Mouse (Mus musculus): ENCODE measurements around the gene Map3k9. TPM values are rescaled to one million over a fixed set of nuclear protein-coding genes. Genes with fewer than 3 reads are reported as not detected.
A peak's percentile ranks its signal among the peaks of the same experiment; 100 is the strongest.

The Map3k9 gene
- polyA plus RNA-seq, 1 experiment from 2014 or later: 0.60 TPM

GRCm38 (mm10) chr12:81796541-81796940 is 15.6 kb upstream of the Map3k9 start:
- ATAC-seq (ENCODE audit: insufficient number of reproducible peaks, low FRiP score, low TSS enrichment, low read depth) (no peak), DNase-seq (ENCODE audit: low spot score) (peak; percentile 91)
- H3K4me1 ChIP-seq (ENCODE audit: control insufficient read depth, insufficient read depth, low read length): no peaks in the 10 kb centered on the region
- no peaks in the 10 kb centered on the region for H3K36me3 ChIP-seq (ENCODE audit: control insufficient read depth, insufficient read depth, low read length)
- H3K27me3 ChIP-seq (ENCODE audit: control insufficient read depth, insufficient read depth, low read length): no peaks in the 10 kb centered on the region
- no peak overlapping the region for H3K4me2 ChIP-seq (ENCODE audit: low read depth, severe bottlenecking)
- H3K9ac ChIP-seq (ENCODE audit: low read length): no peak overlapping the region
- H3K27ac ChIP-seq (replicated peaks; ENCODE audit: low read depth, low read length): no peak overlapping the region
- no peaks in the 10 kb centered on the region for H3K9me3 ChIP-seq (ENCODE audit: control insufficient read depth, low read length)
- no peak overlapping the region for H3K4me3 ChIP-seq (ENCODE audit: low read depth, low read length)
- 10% methylated on average over 7 of the region's 7 CpGs for WGBS

DNA sequence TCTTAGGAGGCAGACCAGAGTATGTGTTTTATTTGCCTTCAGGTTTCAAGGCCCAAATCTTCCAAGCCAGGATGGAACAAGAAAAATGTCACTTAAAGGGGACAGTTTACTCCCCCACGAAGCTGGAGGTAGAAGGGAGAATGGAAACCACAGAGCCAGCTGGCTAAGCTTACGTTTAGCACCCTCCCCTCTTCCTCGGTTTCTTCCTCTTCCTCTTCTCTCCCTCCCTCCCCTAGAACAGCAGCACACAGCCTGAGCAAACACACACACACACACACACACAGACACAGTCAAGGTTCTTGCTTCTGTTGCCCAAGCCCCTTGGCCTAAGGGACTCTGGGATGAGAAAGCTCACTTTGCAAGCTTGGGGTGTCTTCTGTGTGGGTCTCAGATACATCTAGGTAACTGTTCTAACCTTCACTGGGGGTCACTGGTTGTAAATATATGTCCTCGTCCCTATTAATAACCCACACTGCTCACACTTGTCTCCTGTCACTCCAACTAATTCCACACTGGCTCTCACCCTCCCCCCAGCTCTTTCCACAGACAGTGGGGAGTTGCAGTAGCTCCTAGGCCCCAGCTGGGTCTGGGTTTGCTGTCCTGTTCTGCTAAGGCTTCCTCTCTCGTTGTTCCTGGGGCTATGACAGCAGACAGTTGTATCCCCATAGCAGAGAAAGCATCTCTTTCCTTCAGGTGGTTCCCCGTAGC is 11.7 kb upstream of the Map3k9 start:
- no peak for ATAC-seq (ENCODE audit: insufficient number of reproducible peaks, low FRiP score, low TSS enrichment, low read depth)

DNA sequence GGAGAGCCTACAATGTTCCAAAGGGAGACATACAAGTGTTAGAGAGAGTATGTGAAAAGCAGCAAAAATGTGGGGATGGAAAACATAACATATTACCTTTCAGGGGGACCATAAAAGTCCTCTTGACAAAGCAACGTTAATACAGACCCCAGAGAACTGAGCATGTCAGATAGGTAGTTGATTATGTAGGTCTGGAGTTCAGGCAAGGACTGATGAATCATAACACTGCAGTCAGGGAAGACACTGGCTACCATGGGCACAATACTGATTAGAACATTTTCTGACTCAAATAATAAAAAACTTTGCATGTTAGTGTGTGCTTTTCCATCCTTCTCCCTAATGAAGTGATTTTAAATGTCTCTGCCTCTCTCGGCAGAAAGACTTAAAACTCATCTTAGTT is 8.5 kb upstream of the Map3k9 start:
- Histone ChIP-seq H3K4me3 (ENCODE audit: low read depth, low read length) (no peak overlapping the region), H3K36me3 (ENCODE audit: control insufficient read depth, insufficient read depth, low read length) (no peaks in the 10 kb centered on the region), H3K27ac (replicated peaks; ENCODE audit: low read depth, low read length) (no peak overlapping the region), H3K27me3 (ENCODE audit: control insufficient read depth, insufficient read depth, low read length) (no peaks in the 10 kb centered on the region), H3K4me2 (ENCODE audit: low read depth, severe bottlenecking) (no peak overlapping the region), H3K9ac (ENCODE audit: low read length) (no peak overlapping the region), H3K4me1 (ENCODE audit: control insufficient read depth, insufficient read depth, low read length) (0 out of 2 replicates have a peak, but pooled peaks cover 2% of the 10 kb centered on the region), H3K9me3 (ENCODE audit: control insufficient read depth, low read length) (no peaks in the 10 kb centered on the region)
- WGBS: 66% methylated on average over 2 of the region's 2 CpGs
- ATAC-seq (ENCODE audit: insufficient number of reproducible peaks, low FRiP score, low TSS enrichment, low read depth): no peak
- DNase-seq (ENCODE audit: low spot score): no peak

More for the DNA sequence above, 11.7 kb upstream of the Map3k9 start:
- 82% methylated on average over 6 of the region's 6 CpGs for WGBS
- no peaks in the 10 kb centered on the region for H3K27me3 ChIP-seq (ENCODE audit: control insufficient read depth, insufficient read depth, low read length)
- H3K4me3 ChIP-seq (ENCODE audit: low read depth, low read length): no peak overlapping the region
- H3K4me1 ChIP-seq (ENCODE audit: control insufficient read depth, insufficient read depth, low read length): 0 out of 2 replicates have a peak, but pooled peaks cover 2% of the 10 kb centered on the region
- H3K9me3 ChIP-seq (ENCODE audit: control insufficient read depth, low read length): no peaks in the 10 kb centered on the region
- no peak for DNase-seq (ENCODE audit: low spot score)
- H3K4me2 ChIP-seq (ENCODE audit: low read depth, severe bottlenecking): no peak overlapping the region
- H3K36me3 ChIP-seq (ENCODE audit: control insufficient read depth, insufficient read depth, low read length): no peaks in the 10 kb centered on the region
- H3K27ac ChIP-seq (replicated peaks; ENCODE audit: low read depth, low read length): no peak overlapping the region
- H3K9ac ChIP-seq (ENCODE audit: low read length): no peak overlapping the region

GRCm38 (mm10) chr12:81788672-81789084 is 7.7 kb upstream of the Map3k9 start:
- H3K4me2 ChIP-seq (ENCODE audit: low read depth, severe bottlenecking): no peak overlapping the region
- no peak overlapping the region for H3K9ac ChIP-seq (ENCODE audit: low read length)
- DNase-seq (ENCODE audit: low spot score) (peak; percentile 96), ATAC-seq (ENCODE audit: insufficient number of reproducible peaks, low FRiP score, low TSS enrichment, low read depth) (no peak; the same call in 1 of the 2 replicates)
- no peaks in the 10 kb centered on the region for H3K36me3 ChIP-seq (ENCODE audit: control insufficient read depth, insufficient read depth, low read length)
- 0 out of 2 replicates have a peak, but pooled peaks cover 2% of the 10 kb centered on the region for H3K4me1 ChIP-seq (ENCODE audit: control insufficient read depth, insufficient read depth, low read length)
- WGBS: 8% methylated on average over 9 of the region's 9 CpGs
- H3K27me3 ChIP-seq (ENCODE audit: control insufficient read depth, insufficient read depth, low read length): no peaks in the 10 kb centered on the region
- H3K4me3 ChIP-seq (ENCODE audit: low read depth, low read length): no peak overlapping the region
- no peaks in the 10 kb centered on the region for H3K9me3 ChIP-seq (ENCODE audit: control insufficient read depth, low read length)
- no peak overlapping the region for H3K27ac ChIP-seq (replicated peaks; ENCODE audit: low read depth, low read length)

DNA sequence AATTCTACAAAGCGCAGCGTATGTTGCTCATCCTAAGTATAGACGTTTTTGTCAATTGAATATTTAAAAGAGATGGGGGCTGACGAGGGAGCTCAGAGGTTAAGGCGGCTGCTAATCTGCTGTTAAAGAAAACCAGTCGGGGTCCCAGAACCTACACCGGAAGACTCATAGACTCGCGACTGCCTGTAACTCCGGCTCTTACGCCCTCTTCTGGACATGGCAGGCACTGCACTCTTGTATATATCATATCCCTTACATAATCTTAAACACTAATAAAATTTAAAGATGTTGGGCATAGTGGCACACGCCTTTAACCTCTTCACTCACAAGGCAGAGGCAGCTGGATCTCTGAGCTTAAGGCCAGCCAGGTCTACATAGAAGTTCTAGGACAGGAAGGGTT is 6.3 kb upstream of the Map3k9 start:
- H3K9me3 ChIP-seq (ENCODE audit: control insufficient read depth, low read length): no peaks in the 10 kb centered on the region
- no peak overlapping the region for H3K27ac ChIP-seq (replicated peaks; ENCODE audit: low read depth, low read length)
- DNase-seq (ENCODE audit: low spot score) (no peak), ATAC-seq (ENCODE audit: insufficient number of reproducible peaks, low FRiP score, low TSS enrichment, low read depth) (no peak)
- 48% methylated on average over 12 of the region's 12 CpGs for WGBS
- 0 out of 2 replicates have a peak, but pooled peaks cover 2% of the 10 kb centered on the region for H3K4me1 ChIP-seq (ENCODE audit: control insufficient read depth, insufficient read depth, low read length)
- H3K4me3 ChIP-seq (ENCODE audit: low read depth, low read length): no peak overlapping the region
- H3K36me3 ChIP-seq (ENCODE audit: control insufficient read depth, insufficient read depth, low read length): no peaks in the 10 kb centered on the region
- H3K27me3 ChIP-seq (ENCODE audit: control insufficient read depth, insufficient read depth, low read length): peaks cover 2% of the 10 kb centered on the region; the same call in 1 of the 2 replicates
- H3K9ac ChIP-seq (ENCODE audit: low read length): no peak overlapping the region
- H3K4me2 ChIP-seq (ENCODE audit: low read depth, severe bottlenecking): no peak overlapping the region

DNA sequence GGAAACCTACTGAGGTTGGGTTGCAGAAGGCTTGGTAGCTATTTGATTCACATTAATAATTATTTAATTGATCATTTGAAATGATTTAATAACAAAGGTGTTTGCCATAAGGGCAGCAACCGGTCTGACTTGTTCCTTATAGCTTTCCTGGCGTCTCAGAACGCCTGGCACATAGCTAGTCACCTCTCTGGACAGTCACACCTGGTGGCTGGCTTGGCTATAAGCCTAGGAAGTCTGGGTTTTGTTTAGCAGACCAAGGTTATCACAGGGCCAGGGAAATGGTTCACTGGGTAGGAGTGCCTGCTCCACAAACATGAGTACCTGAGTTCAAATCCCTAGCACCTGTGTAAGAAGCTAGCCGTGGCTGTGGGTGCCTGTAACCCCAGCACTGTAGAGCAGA is 2.3 kb upstream of the Map3k9 start:
- Histone ChIP-seq H3K9me3 (ENCODE audit: control insufficient read depth, low read length) (no peaks in the 10 kb centered on the region), H3K27ac (replicated peaks; ENCODE audit: low read depth, low read length) (no peak overlapping the region), H3K4me1 (ENCODE audit: control insufficient read depth, insufficient read depth, low read length) (peaks cover 5% of the 10 kb centered on the region; the same call in 1 of the 2 replicates), H3K4me2 (ENCODE audit: low read depth, severe bottlenecking) (no peak overlapping the region), H3K4me3 (ENCODE audit: low read depth, low read length) (no peak overlapping the region), H3K27me3 (ENCODE audit: control insufficient read depth, insufficient read depth, low read length) (peaks cover 23% of the 10 kb centered on the region), H3K9ac (ENCODE audit: low read length) (no peak overlapping the region), H3K36me3 (ENCODE audit: control insufficient read depth, insufficient read depth, low read length) (no peaks in the 10 kb centered on the region)
- WGBS: 82% methylated on average over 4 of the region's 4 CpGs
- ATAC-seq (ENCODE audit: insufficient number of reproducible peaks, low FRiP score, low TSS enrichment, low read depth) (no peak), DNase-seq (ENCODE audit: low spot score) (no peak)

DNA sequence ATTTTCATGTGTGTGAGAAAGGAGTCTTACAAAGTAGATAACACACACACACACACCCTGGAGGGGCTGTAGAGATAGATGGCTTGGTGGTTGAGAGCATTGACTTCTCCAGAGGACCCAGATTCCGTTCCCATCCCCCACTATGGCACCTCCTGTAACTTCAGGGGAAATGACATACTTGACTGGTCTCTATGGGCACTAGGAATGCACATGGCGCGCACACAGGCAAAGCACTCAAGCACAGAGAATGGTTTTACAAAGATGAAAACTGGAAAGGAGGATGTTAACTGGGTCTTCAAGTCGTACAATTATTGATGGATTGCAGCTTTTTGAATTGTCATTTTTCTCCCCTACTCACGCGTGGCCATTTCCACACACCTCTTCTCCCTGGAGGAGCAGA is 1.6 kb upstream of the Map3k9 start:
- no peak for ATAC-seq (ENCODE audit: insufficient number of reproducible peaks, low FRiP score, low TSS enrichment, low read depth)
- DNase-seq (ENCODE audit: low spot score): no peak
- Histone ChIP-seq H3K27me3 (ENCODE audit: control insufficient read depth, insufficient read depth, low read length) (peaks cover 26% of the 10 kb centered on the region), H3K4me3 (ENCODE audit: low read depth, low read length) (no peak overlapping the region), H3K36me3 (ENCODE audit: control insufficient read depth, insufficient read depth, low read length) (no peaks in the 10 kb centered on the region), H3K4me2 (ENCODE audit: low read depth, severe bottlenecking) (no peak overlapping the region), H3K9me3 (ENCODE audit: control insufficient read depth, low read length) (no peaks in the 10 kb centered on the region), H3K27ac (replicated peaks; ENCODE audit: low read depth, low read length) (no peak overlapping the region), H3K9ac (ENCODE audit: low read length) (no peak overlapping the region), H3K4me1 (ENCODE audit: control insufficient read depth, insufficient read depth, low read length) (peaks cover 5% of the 10 kb centered on the region; the same call in 1 of the 2 replicates)
- WGBS: 91% methylated on average over 6 of the region's 6 CpGs

DNA sequence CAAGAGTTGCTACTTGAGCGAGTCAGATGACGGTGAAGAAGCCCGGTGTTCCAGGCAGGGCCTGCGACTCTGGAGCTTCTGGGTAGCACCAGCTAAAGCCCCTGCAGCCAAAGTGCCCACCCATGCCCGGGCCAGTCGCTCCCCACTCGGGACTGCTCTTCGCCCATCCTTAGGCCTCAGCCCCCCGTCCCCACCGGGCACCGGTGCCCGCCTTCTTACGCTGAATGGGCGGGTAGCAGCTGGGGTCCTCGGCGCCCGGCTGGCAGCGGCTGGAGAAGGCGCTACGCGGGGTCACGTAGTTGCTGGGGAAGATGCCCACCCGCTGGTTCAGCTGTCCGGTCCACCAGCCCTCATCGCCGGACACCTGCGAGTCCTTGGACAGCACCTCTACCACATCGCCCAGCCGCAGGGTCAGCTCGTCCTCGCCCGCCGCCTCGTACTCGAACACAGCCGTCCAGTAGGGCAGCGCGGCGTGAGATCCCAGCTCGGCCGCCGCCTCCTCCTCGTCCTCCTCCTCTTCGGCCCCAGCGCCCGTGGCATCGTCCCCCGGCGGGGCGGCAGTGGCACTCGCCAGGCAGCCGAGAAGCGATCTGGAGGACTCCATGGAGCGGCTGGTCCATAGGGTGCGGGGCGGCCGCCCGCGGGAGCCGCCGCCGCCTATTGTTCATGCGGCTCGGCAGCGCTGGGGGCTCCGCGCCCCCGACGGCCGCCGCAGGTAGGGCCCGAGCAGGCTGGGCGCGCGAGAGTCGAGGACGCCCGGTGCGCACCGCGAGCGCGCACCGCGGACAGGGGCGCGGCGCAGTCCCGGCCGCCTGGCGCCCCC is 493 bp downstream of the Map3k9 start:
- H3K9me3 ChIP-seq (ENCODE audit: control insufficient read depth, low read length): no peaks in the 10 kb centered on the region
- peak; percentile 64 for DNase-seq (ENCODE audit: low spot score)
- H3K4me1 ChIP-seq (ENCODE audit: control insufficient read depth, insufficient read depth, low read length): peaks cover 5% of the 10 kb centered on the region; the same call in 1 of the 2 replicates
- H3K9ac ChIP-seq (ENCODE audit: low read length): peak overlapping the region; percentile 57
- WGBS: 1% methylated on average over 71 of the region's 91 CpGs
- H3K4me3 ChIP-seq (ENCODE audit: low read depth, low read length): peak overlapping the region; percentile 55
- peaks cover 28% of the 10 kb centered on the region for H3K27me3 ChIP-seq (ENCODE audit: control insufficient read depth, insufficient read depth, low read length)
- H3K36me3 ChIP-seq (ENCODE audit: control insufficient read depth, insufficient read depth, low read length): no peaks in the 10 kb centered on the region
- H3K27ac ChIP-seq (replicated peaks; ENCODE audit: low read depth, low read length): no peak overlapping the region
- peak; percentile 2; the same call in 1 of the 2 replicates for ATAC-seq (ENCODE audit: insufficient number of reproducible peaks, low FRiP score, low TSS enrichment, low read depth)
- peak overlapping the region; percentile 92 for H3K4me2 ChIP-seq (ENCODE audit: low read depth, severe bottlenecking)

Measured in limb, embryonic 11.5 days (tissue).